Mouse (Mus musculus): Measurements from ENCODE around the gene Smim24. TPM values are rescaled to one million over a fixed set of nuclear protein-coding genes. Genes with fewer than 3 reads are reported as not detected.
A peak's percentile ranks its signal among the peaks of the same experiment; 100 is the strongest.

Smim24 gene
- total and polyA plus RNA-seq, 2 experiments from 2014 or later = 1.1 to 1.5 TPM

GRCm38 (mm10) chr10:81384605-81384982, 8.3 kb upstream of the Smim24 start:
- Histone ChIP-seq H3K4me1 (ENCODE audit: insufficient read depth, low read length) (peaks cover 10% of the 10 kb centered on the region), H3K27me3 (ENCODE audit: insufficient read depth, low read length) (no peaks in the 10 kb centered on the region), H3K9ac (replicated peaks; ENCODE audit: low read length, poor library complexity, severe bottlenecking) (peak overlapping the region; percentile 93), H3K4me3 (ENCODE audit: low read depth, low read length) (peak overlapping the region; percentile 86), H3K4me2 (ENCODE audit: low read depth, low read length, poor library complexity, severe bottlenecking) (peak overlapping the region; percentile 83), H3K36me3 (ENCODE audit: insufficient read depth, low read length) (peaks cover 31% of the 10 kb centered on the region), H3K9me3 (ENCODE audit: low read length) (no peaks in the 10 kb centered on the region), H3K27ac (ENCODE audit: low read depth, low read length) (peak overlapping the region; percentile 91)
- no peak for DNase-seq (ENCODE audit: low spot score)
- 0% methylated on average over 19 of the region's 19 CpGs for WGBS
- ATAC-seq (ENCODE audit: low FRiP score) = peak; percentile 24
- TF ChIP-seq CTCF (IDR thresholded peaks at IDR 0.05) = no peak

- no peak overlapping the region for H3K27ac ChIP-seq (ENCODE audit: low read depth, low read length)
- H3K9me3 ChIP-seq (ENCODE audit: low read length) = no peaks in the 10 kb centered on the region
- H3K9ac ChIP-seq (replicated peaks; ENCODE audit: low read length, poor library complexity, severe bottlenecking) = no peak overlapping the region
- ATAC-seq (ENCODE audit: low FRiP score) (no peak), DNase-seq (ENCODE audit: low spot score) (no peak)
- no peaks in the 10 kb centered on the region for H3K27me3 ChIP-seq (ENCODE audit: insufficient read depth, low read length)
- H3K4me3 ChIP-seq (ENCODE audit: low read depth, low read length) = peak overlapping the region; percentile 86; the same call in 1 of the 2 replicates
- WGBS = 77% methylated on average over 22 of the region's 22 CpGs
- H3K4me2 ChIP-seq (ENCODE audit: low read depth, low read length, poor library complexity, severe bottlenecking) = peak overlapping the region; percentile 83
- H3K36me3 ChIP-seq (ENCODE audit: insufficient read depth, low read length) = peaks cover 31% of the 10 kb centered on the region
- no peak for TF ChIP-seq CTCF (IDR thresholded peaks at IDR 0.05)
- peaks cover 10% of the 10 kb centered on the region for H3K4me1 ChIP-seq (ENCODE audit: insufficient read depth, low read length)
Observed at GRCm38 (mm10) chr10:81385603-81386306, 7.1 kb upstream of the Smim24 start.

DNA sequence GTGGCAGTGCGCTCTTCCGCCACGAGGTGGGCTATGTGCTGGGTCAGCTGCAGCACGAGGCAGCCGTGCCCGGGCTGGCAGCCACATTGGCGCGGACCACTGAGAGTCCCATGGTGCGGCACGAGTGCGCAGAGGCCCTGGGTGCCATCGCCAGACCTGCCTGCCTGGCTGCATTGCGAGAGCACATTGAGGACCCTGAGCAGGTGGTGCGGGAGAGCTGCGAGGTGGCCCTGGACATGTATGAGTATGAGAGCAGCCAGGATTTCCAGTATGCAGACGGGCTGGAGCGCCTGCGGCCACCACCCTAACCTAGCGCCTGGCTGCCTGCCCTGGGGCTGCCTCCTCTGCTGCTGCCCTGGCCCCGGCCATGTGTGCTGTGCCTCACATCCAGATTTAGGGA, 5.1 kb upstream of the Smim24 start:
- no peak for DNase-seq (ENCODE audit: low spot score)
- H3K36me3 ChIP-seq (ENCODE audit: insufficient read depth, low read length) = peaks cover 34% of the 10 kb centered on the region
- ATAC-seq (ENCODE audit: low FRiP score) = no peak
- H3K4me1 ChIP-seq (ENCODE audit: insufficient read depth, low read length) = peaks cover 10% of the 10 kb centered on the region
- no peak overlapping the region for H3K27ac ChIP-seq (ENCODE audit: low read depth, low read length)
- no peaks in the 10 kb centered on the region for H3K9me3 ChIP-seq (ENCODE audit: low read length)
- H3K27me3 ChIP-seq (ENCODE audit: insufficient read depth, low read length) = no peaks in the 10 kb centered on the region
- no peak overlapping the region for H3K9ac ChIP-seq (replicated peaks; ENCODE audit: low read length, poor library complexity, severe bottlenecking)
- H3K4me2 ChIP-seq (ENCODE audit: low read depth, low read length, poor library complexity, severe bottlenecking) = no peak overlapping the region
- H3K4me3 ChIP-seq (ENCODE audit: low read depth, low read length) = no peak overlapping the region
- 95% methylated on average over 20 of the region's 20 CpGs for WGBS
- TF ChIP-seq CTCF (IDR thresholded peaks at IDR 0.05) = no peak

GRCm38 (mm10) chr10:81388505-81389055, 4.3 kb upstream of the Smim24 start, which contains the start of gene Gm48552:
Gm48552 (plus strand) TSS chr10:81389005.
- WGBS = 86% methylated on average over 5 of the region's 5 CpGs
- Histone ChIP-seq H3K4me2 (ENCODE audit: low read depth, low read length, poor library complexity, severe bottlenecking) (no peak within 1 kb of the TSS), H3K4me1 (ENCODE audit: insufficient read depth, low read length) (peaks cover 10% of the 10 kb centered on the region), H3K27me3 (ENCODE audit: insufficient read depth, low read length) (no peaks in the 10 kb centered on the region), H3K9ac (replicated peaks; ENCODE audit: low read length, poor library complexity, severe bottlenecking) (no peak within 1 kb of the TSS), H3K36me3 (ENCODE audit: insufficient read depth, low read length) (peaks cover 34% of the 10 kb centered on the region), H3K4me3 (ENCODE audit: low read depth, low read length) (no peak within 1 kb of the TSS), H3K27ac (ENCODE audit: low read depth, low read length) (no peak within 1 kb of the TSS), H3K9me3 (ENCODE audit: low read length) (no peaks in the 10 kb centered on the region)
- ATAC-seq (ENCODE audit: low FRiP score) = no peak
- no peak for TF ChIP-seq CTCF (IDR thresholded peaks at IDR 0.05)
- DNase-seq (ENCODE audit: low spot score) = no peak

- H3K36me3 ChIP-seq (ENCODE audit: insufficient read depth, low read length) = peaks cover 34% of the 10 kb centered on the region
- ATAC-seq (ENCODE audit: low FRiP score) = no peak
Observed at GRCm38 (mm10) chr10:81389373-81389772, 3.5 kb upstream of the Smim24 start.

More at GRCm38 (mm10) chr10:81389373-81389772, 3.5 kb upstream of the Smim24 start:
- H3K9ac ChIP-seq (replicated peaks; ENCODE audit: low read length, poor library complexity, severe bottlenecking) = no peak overlapping the region
- WGBS = 41% methylated on average over 3 of the region's 3 CpGs
- H3K27me3 ChIP-seq (ENCODE audit: insufficient read depth, low read length) = no peaks in the 10 kb centered on the region
- H3K4me1 ChIP-seq (ENCODE audit: insufficient read depth, low read length) = peaks cover 10% of the 10 kb centered on the region
- TF ChIP-seq CTCF (IDR thresholded peaks at IDR 0.05) = no peak
- no peak overlapping the region for H3K4me2 ChIP-seq (ENCODE audit: low read depth, low read length, poor library complexity, severe bottlenecking)
- no peak overlapping the region for H3K4me3 ChIP-seq (ENCODE audit: low read depth, low read length)
- H3K9me3 ChIP-seq (ENCODE audit: low read length) = no peaks in the 10 kb centered on the region
- no peak overlapping the region for H3K27ac ChIP-seq (ENCODE audit: low read depth, low read length)
- no peak for DNase-seq (ENCODE audit: low spot score)
